Mouse (Mus musculus) thymus, postnatal 4 days (tissue): ENCODE data around the gene Ccdc174.

Experiments used
- DNase-seq: peaks from one replicate; pipeline ENCODE4 v3.0.0; 2021

The Ccdc174 gene

GRCm38 (mm10) chr6:91931231-91931630 lies 53.4 kb downstream of the Ccdc174 start:
- no peak for DNase-seq

- DNase-seq, result no peak
Observed at GRCm38 (mm10) chr6:91938491-91938890, 60.6 kb downstream of the Ccdc174 start.

- no peak for DNase-seq
Observed at GRCm38 (mm10) chr6:91948426-91948825, 70.6 kb downstream of the Ccdc174 start.
